Mouse (Mus musculus) forebrain, postnatal 0 days (tissue): ENCODE data around the gene Katnal1. TPM values are rescaled to one million over a fixed set of nuclear protein-coding genes. Genes with fewer than 3 reads are reported as not detected.
A peak's percentile ranks its signal among the peaks of the same experiment; 100 is the strongest.

Source experiments
- ATAC-seq: fragments of 200-750 bp; cut with Nextera tagmentation; 2 replicates; pipeline ENCODE4 v1.8.0; 2017; ENCODE audit warnings: mild to moderate bottlenecking, moderate library complexity
- DNase-seq: peaks from one replicate; pipeline ENCODE4 v3.0.0-alpha.2; 2015
- H3K27ac ChIP-seq: fragments of 300-500 bp; sonication (generic); 2 replicates; pipeline ENCODE4 v1.5.1; 2014; ENCODE audit warnings: low read depth, mild to moderate bottlenecking, antibody characterized with exemption, low read length, moderate library complexity, mixed read lengths
- H3K27me3 ChIP-seq: fragments of 300-500 bp; sonication (generic); 2 replicates; pipeline ENCODE4 v1.6.1; 2014; ENCODE audit warnings: mild to moderate bottlenecking, low read length, mixed read lengths; ENCODE audit not compliant: insufficient read depth
- H3K36me3 ChIP-seq: fragments of 300-500 bp; sonication (generic); 2 replicates; pipeline ENCODE4 v1.6.1; 2014; ENCODE audit warnings: mild to moderate bottlenecking, moderate library complexity; ENCODE audit not compliant: insufficient read depth
- H3K4me1 ChIP-seq: fragments of 300-500 bp; sonication (generic); 2 replicates; pipeline ENCODE4 v1.6.1; 2014; ENCODE audit warnings: antibody characterized with exemption; ENCODE audit not compliant: insufficient read depth
- H3K4me2 ChIP-seq: fragments of 300-500 bp; sonication (generic); 2 replicates; pipeline ENCODE4 v1.6.1; 2014; ENCODE audit warnings: low read depth, mild to moderate bottlenecking, moderate library complexity
- H3K4me3 ChIP-seq: fragments of 300-500 bp; sonication (generic); 2 replicates; pipeline ENCODE4 v1.5.1; 2014; ENCODE audit warnings: low read depth, low read length, mixed read lengths
- H3K9ac ChIP-seq: fragments of 300-500 bp; sonication (generic); 2 replicates; pipeline ENCODE4 v1.6.1; 2014; ENCODE audit warnings: mild to moderate bottlenecking
- H3K9me3 ChIP-seq: fragments of 300-500 bp; sonication (generic); 2 replicates; pipeline ENCODE4 v1.6.1; 2016; ENCODE audit warnings: low read length
- CTCF ChIP-seq: sonication (generic); IDR thresholded peaks from 2 replicates; pipeline ENCODE4 v1.5.1; 2016; ENCODE audit warnings: antibody characterized with exemption, control low read depth, low read depth
- WGBS: fragments of 180-500 bp; shearing (Covaris S2); extraction: QIAGEN DNeasy Blood & Tissue Kit; methylation state at CpG from one replicate; pipeline ENCODE4 v1.1.7; 2014; 5-methylcytosine and 5-hydroxymethylcytosine counted together
- polyA plus RNA-seq: library from polyadenylated mRNA; unstranded; fragments of >200 nt; fragmentation: Nextera tagmentation; extraction: Ambion mirVana; gene quantifications from 2 replicates; pipeline ENCODE4 v1.2.1, GENCODE M21; 2015
- total RNA-seq: library from RNA; depleted of rRNA; stranded (reverse); fragments of >200 nt; gene quantifications from 2 replicates; pipeline ENCODE4 v1.2.3, GENCODE M21; 2014

Katnal1 gene
- total and polyA plus RNA-seq, 2 experiments from 2014 or later = 24.0 to 47.9 TPM

DNA sequence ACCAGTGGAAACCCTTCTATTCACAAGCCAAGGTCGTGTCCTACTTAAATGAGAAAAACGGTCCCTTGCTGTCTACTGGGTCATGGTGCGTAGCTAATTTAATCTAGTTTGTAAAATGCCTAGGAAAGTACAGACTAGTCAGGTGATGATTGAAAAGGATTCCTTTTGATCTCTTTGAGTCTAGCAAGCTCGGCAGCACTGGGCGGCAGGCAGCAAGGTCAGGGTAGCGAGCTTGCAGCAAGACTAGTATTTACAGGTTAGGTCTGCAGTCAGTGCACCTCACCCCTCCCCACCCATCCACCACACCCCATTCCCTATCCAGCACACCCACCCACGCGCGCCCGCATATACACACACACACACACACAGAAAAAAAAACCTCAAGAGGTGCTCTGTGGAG is 31.1 kb upstream of the Katnal1 start:
- Histone ChIP-seq H3K4me1 (0 out of 2 replicates have a peak, but pooled peaks cover 12% of the 10 kb centered on the region), H3K9ac (no peak overlapping the region), H3K36me3 (no peaks in the 10 kb centered on the region), H3K9me3 (no peaks in the 10 kb centered on the region), H3K27me3 (no peaks in the 10 kb centered on the region), H3K4me3 (no peak overlapping the region), H3K4me2 (no peak overlapping the region; the same call in 1 of the 2 replicates), H3K27ac (0 out of 2 replicates have a peak overlapping the region, but pooled peaks have one; percentile 29)
- DNase-seq = no peak
- ATAC-seq = no peak
- TF ChIP-seq CTCF = no peak
- WGBS = 70% methylated on average over 10 of the region's 10 CpGs

DNA sequence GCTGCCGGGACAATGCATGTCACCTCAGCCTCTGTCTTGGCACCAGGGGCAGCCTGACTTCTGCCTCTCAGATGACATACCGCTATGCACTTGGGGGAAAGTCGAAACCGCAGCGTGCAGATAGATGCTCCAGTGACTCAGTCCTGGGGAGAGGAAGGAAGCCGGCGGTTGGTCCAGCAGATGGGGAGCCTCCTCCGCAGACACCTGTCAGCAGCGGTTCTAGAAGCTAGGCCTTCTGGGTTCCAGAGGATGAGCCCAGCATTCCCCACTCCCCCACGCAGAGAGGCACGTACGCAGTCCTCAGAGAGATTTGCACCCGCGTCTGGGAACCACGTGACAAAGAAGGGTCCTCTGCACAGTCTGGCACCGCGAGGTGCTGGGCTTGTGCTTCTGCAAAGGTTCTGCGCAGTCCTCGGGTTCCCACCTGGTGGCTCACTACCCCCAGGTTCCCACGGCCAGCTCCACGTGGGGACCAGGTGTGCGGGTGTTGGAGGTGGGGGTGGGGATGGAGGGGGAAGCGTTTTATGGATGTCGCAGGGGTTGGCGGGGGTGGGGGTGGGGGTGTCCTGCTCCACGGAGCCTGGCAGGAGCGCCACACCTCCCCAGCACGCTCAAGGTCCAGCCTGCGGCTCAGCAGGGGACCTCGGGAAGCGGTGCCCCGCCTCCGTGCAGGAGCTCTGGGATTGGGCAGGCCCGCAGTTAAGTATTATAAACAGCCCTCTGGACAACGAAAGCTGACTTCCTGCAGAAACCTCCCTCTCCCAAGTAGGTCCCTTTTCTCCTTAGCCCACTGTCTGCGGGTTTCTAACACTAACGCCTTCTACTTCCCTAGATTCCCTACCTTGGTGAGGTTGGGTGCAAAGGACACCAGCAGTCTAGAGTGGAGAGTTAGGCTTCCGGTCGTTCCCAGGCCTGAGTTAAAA is 30.2 kb upstream of the Katnal1 start:
- Histone ChIP-seq H3K4me1 (0 out of 2 replicates have a peak, but pooled peaks cover 7% of the 10 kb centered on the region), H3K9ac (peak overlapping the region; percentile 55), H3K36me3 (no peaks in the 10 kb centered on the region), H3K4me3 (peak overlapping the region; percentile 44), H3K27me3 (no peaks in the 10 kb centered on the region), H3K9me3 (no peaks in the 10 kb centered on the region), H3K27ac (0 out of 2 replicates have a peak overlapping the region, but pooled peaks have one; percentile 29), H3K4me2 (peak overlapping the region; percentile 73)
- TF ChIP-seq CTCF = no peak
- DNase-seq (no peak), ATAC-seq (peak; percentile 68)
- WGBS = 2% methylated on average over 39 of the region's 39 CpGs

DNA sequence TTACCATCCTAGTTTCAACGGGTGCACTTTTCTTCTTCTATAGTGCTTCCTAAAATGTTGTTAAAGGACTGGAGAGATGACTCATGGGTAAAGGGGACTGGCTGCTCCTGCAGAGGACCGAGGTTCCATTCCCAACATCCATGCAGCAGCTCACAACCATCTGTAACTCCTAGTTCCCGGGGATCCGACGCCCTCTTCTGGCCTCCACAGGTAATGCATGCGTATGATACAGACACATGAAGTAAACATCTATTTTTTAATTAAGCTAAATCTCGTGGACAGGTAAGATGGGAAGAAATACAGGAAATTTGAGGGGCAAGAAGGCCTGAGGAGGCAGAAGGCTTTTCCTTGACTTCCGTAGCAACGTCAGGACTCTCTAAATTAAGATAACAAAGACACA is 29.2 kb upstream of the Katnal1 start:
- no peak overlapping the region for H3K4me3 ChIP-seq
- 0 out of 2 replicates have a peak, but pooled peaks cover 7% of the 10 kb centered on the region for H3K4me1 ChIP-seq
- H3K36me3 ChIP-seq = no peaks in the 10 kb centered on the region
- no peaks in the 10 kb centered on the region for H3K27me3 ChIP-seq
- DNase-seq = no peak
- no peak for ATAC-seq
- no peak overlapping the region for H3K4me2 ChIP-seq
- TF ChIP-seq CTCF = peak; percentile 63
- H3K9me3 ChIP-seq = no peaks in the 10 kb centered on the region
- H3K9ac ChIP-seq = no peak overlapping the region
- 42% methylated on average over 9 of the region's 9 CpGs for WGBS
- no peak overlapping the region for H3K27ac ChIP-seq

DNA sequence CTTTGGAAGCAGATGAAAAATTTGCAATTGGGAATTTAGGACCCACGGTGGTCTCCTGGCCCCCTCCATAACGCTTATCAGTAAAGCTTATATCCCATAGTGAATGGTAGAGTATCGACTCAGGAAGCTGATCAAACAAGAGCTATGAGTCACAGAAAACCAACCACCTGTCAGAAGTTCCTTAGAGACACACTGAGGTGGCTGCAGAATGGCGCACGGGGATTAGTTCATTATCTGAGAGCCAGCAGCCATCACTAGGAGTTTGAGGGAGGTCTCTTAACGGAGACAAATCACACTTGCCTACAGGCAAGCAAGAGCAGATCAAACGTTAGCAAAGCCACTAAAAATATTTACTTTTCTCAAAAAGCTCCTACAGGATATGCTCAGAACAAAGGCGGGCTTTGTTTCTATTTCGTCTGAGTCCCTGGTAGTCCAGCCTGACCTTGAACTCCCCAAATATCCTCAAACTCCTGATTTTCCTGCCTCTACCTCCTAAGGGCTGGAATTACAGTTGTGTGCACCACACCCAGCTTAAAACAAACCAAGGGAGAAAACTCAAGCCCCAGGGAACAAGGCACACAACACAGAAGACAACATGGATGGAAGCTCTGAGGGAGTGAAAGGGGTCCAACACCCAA is 27.9 kb upstream of the Katnal1 start:
- Histone ChIP-seq H3K4me3 (no peak overlapping the region), H3K9ac (no peak overlapping the region), H3K4me1 (0 out of 2 replicates have a peak, but pooled peaks cover 7% of the 10 kb centered on the region), H3K27me3 (no peaks in the 10 kb centered on the region), H3K9me3 (no peaks in the 10 kb centered on the region), H3K36me3 (no peaks in the 10 kb centered on the region), H3K4me2 (no peak overlapping the region), H3K27ac (no peak overlapping the region)
- WGBS = 67% methylated on average over 9 of the region's 9 CpGs
- no peak for ATAC-seq
- DNase-seq = no peak
- no peak for TF ChIP-seq CTCF

DNA sequence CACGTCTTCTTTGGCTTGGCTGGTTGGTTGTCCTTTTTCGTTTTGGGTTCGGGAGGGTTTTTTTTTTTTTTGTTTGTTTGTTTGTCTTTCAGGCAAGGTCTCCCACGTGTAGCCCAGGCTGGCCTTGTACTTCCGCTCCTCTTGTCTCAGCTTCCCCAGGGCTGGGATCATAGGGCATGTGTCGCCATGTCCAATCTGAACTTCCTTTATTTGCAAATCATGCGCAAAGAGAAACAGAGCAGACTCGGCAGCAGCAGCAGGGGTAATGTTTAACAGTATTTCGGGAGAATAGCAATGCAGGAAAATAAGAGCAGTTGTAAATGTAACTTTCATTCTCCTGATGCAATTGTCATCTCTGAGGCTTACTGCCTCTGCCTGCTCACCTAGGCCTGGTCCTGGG is 27.0 kb upstream of the Katnal1 start:
- Histone ChIP-seq H3K4me2 (no peak overlapping the region), H3K9ac (no peak overlapping the region), H3K27me3 (no peaks in the 10 kb centered on the region), H3K4me1 (0 out of 2 replicates have a peak, but pooled peaks cover 7% of the 10 kb centered on the region), H3K9me3 (no peaks in the 10 kb centered on the region), H3K27ac (no peak overlapping the region), H3K36me3 (no peaks in the 10 kb centered on the region), H3K4me3 (no peak overlapping the region)
- ATAC-seq (no peak), DNase-seq (no peak)
- no peak for TF ChIP-seq CTCF
- 80% methylated on average over 9 of the region's 9 CpGs for WGBS

DNA sequence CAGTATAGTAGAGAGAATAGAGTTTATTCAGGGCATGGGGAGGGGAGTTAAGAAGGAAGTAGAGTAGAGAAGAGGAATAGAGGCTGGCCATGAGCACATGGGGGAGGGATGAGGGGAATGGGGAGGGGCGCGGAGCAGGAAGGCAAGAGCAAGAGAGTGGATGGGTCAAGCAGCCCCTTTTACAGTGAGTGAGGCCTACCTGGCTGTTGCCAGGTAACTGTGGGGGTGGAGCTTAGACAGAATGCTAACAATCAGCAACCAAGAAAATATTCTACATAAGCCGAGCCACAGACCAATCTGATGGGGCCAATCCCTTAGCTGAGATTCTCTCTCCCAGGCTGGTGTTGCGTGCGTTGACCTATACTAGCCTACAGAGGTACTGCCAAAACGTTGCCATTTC is 26.5 kb upstream of the Katnal1 start:
- WGBS = 93% methylated on average over 6 of the region's 6 CpGs
- DNase-seq = no peak
- ATAC-seq = no peak

More for the DNA sequence above, 26.5 kb upstream of the Katnal1 start:
- Histone ChIP-seq H3K4me3 (no peak overlapping the region), H3K4me1 (0 out of 2 replicates have a peak, but pooled peaks cover 7% of the 10 kb centered on the region), H3K9ac (no peak overlapping the region), H3K36me3 (no peaks in the 10 kb centered on the region), H3K27me3 (no peaks in the 10 kb centered on the region), H3K9me3 (no peaks in the 10 kb centered on the region), H3K4me2 (no peak overlapping the region), H3K27ac (no peak overlapping the region)
- no peak for TF ChIP-seq CTCF
